Mouse (Mus musculus): Measurements from ENCODE around the gene Thumpd3.

GRCm38 (mm10) chr6:113029006-113029405 is 17.0 kb upstream of the Thumpd3 start:
- TF ChIP-seq CTCF (IDR thresholded peaks at IDR 0.05; ENCODE audit: low read depth) (no peak), EP300 (optimal IDR thresholded peaks at IDR 0.05) (no peak)

Measured in stomach, postnatal 0 days (tissue).